Mouse (Mus musculus) heart, postnatal 0 days (tissue): ENCODE data around the gene Cyp17a1. TPM values are rescaled to one million over a fixed set of nuclear protein-coding genes. Genes with fewer than 3 reads are reported as not detected.

Source experiments
- ATAC-seq: fragments of 200-750 bp; cut with Nextera tagmentation; 2 replicates; pipeline ENCODE4 v1.8.0; 2017; ENCODE audit warnings: low read depth, moderate number of reproducible peaks, moderate library complexity; ENCODE audit not compliant: insufficient read depth
- DNase-seq: peaks from one replicate; pipeline ENCODE4 v3.0.0-alpha.2; 2016; ENCODE audit warnings: low spot score
- H3K27ac ChIP-seq: fragments of 300-500 bp; sonication (generic); 2 replicates; pipeline ENCODE4 v1.5.1; 2014; ENCODE audit warnings: low read depth, mild to moderate bottlenecking
- H3K27me3 ChIP-seq: fragments of 300-500 bp; sonication (generic); 2 replicates; pipeline ENCODE4 v1.6.1; 2014; ENCODE audit warnings: low read length, mixed read lengths; ENCODE audit not compliant: control insufficient read depth, insufficient read depth
- H3K36me3 ChIP-seq: fragments of 300-500 bp; sonication (generic); replicated peaks from 2 replicates; pipeline ENCODE4 v1.6.1; 2014; ENCODE audit warnings: low read length, mixed read lengths; ENCODE audit not compliant: control insufficient read depth, insufficient read depth
- H3K4me1 ChIP-seq: fragments of 300-500 bp; sonication (generic); 2 replicates; pipeline ENCODE4 v1.6.1; 2014; ENCODE audit warnings: antibody characterized with exemption; ENCODE audit not compliant: control insufficient read depth, insufficient read depth
- H3K4me2 ChIP-seq: fragments of 300-500 bp; sonication (generic); 2 replicates; pipeline ENCODE4 v1.6.1; 2014; ENCODE audit warnings: low read depth, mild to moderate bottlenecking, low read length, moderate library complexity
- H3K4me3 ChIP-seq: fragments of 300-500 bp; sonication (generic); 2 replicates; pipeline ENCODE4 v1.5.1; 2014; ENCODE audit warnings: low read depth, low read length
- H3K9ac ChIP-seq: fragments of 300-500 bp; sonication (generic); replicated peaks from 2 replicates; pipeline ENCODE4 v1.6.1; 2014; ENCODE audit warnings: low read depth, low read length, mixed read lengths
- H3K9me3 ChIP-seq: fragments of 300-500 bp; sonication (generic); replicated peaks from 2 replicates; pipeline ENCODE4 v1.6.1; 2016; ENCODE audit warnings: low read length; ENCODE audit not compliant: control insufficient read depth
- CTCF ChIP-seq: IDR thresholded peaks from 2 replicates; pipeline ENCODE4 v1.5.1; 2016; ENCODE audit warnings: antibody characterized with exemption, control low read depth, low read depth
- EP300 ChIP-seq: IDR thresholded peaks from 2 replicates; pipeline ENCODE4 v1.6.1; 2016; ENCODE audit warnings: antibody characterized with exemption, low read depth
- WGBS: fragments of 180-500 bp; shearing (Covaris S2); extraction: QIAGEN DNeasy Blood & Tissue Kit; methylation state at CpG from one replicate; pipeline ENCODE4 v1.1.7; 2014; 5-methylcytosine and 5-hydroxymethylcytosine counted together
- polyA plus RNA-seq: library from polyadenylated mRNA; unstranded; fragments of >200 nt; fragmentation: Nextera tagmentation; extraction: Ambion mirVana; gene quantifications from 2 replicates; pipeline ENCODE4 v1.2.1, GENCODE M21; 2015
- total RNA-seq: library from RNA; depleted of rRNA; stranded (reverse); fragments of >200 nt; gene quantifications from 2 replicates; pipeline ENCODE4 v1.2.3, GENCODE M21; 2014; ENCODE audit warnings: low replicate concordance; rRNA removed

Cyp17a1 gene
- total and polyA plus RNA-seq, 2 experiments from 2014 or later: 0.68 to 3.9 TPM

DNA sequence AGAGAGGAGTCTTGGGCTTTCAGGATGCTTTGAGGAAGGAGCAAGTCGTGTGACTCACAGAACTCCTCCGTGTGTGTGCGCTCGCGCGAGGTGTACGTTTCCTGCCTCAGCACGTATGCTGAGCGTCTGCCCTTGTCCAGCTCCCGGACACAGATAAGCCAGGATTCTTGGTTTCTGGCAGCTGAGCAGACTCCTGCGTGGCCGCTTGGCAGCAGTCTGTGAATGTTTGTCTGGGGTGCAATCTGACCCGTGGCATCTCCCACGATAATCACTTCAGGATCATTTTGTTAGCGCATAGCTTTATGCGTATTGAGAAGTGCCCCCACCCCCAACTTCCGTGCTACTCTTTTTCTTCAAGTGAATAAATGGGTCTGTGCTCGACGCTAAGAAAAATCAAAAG is 54.0 kb downstream of the Cyp17a1 start:
- no peak overlapping the region for H3K4me3 ChIP-seq
- WGBS: 14% methylated on average over 19 of the region's 19 CpGs
- DNase-seq: peak; percentile 83
- ATAC-seq: peak; percentile 43; the same call in 1 of the 2 replicates
- no peaks in the 10 kb centered on the region for H3K27me3 ChIP-seq
- H3K9ac ChIP-seq: peak overlapping the region; percentile 13; the same call in 1 of the 2 replicates
- TF ChIP-seq EP300 (no peak), CTCF (no peak)
- no peaks in the 10 kb centered on the region for H3K9me3 ChIP-seq
- H3K4me1 ChIP-seq: peaks cover 68% of the 10 kb centered on the region
- peak overlapping the region; percentile 74 for H3K27ac ChIP-seq
- H3K36me3 ChIP-seq: no peaks in the 10 kb centered on the region
- H3K4me2 ChIP-seq: peak overlapping the region; percentile 16

DNA sequence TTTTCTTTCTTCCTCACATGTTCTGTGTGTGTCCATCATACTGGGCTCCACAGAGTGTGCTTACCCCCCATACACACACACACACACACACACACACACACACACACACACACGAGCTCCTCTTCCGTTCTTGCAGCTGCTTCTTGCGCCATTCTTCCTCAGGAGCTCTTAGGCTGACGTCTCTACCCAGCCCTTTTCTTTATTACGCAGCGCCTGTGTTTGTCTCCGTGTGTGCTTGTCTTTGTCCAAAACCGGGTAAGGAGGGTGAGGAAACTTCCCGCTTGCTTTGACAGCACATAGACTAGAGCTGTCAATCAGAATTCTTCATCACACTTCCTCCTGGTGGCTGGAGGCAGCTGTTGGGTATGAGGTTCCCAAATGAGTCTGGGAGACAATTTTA is 54.6 kb downstream of the Cyp17a1 start:
- TF ChIP-seq EP300: no peak
- no peak for TF ChIP-seq CTCF
- 0 out of 2 replicates have a peak overlapping the region, but pooled peaks have one; percentile 16 for H3K4me2 ChIP-seq
- DNase-seq (no peak), ATAC-seq (no peak)
- no peak overlapping the region for H3K4me3 ChIP-seq
- 67% methylated on average over 9 of the region's 9 CpGs for WGBS
- H3K9me3 ChIP-seq: no peaks in the 10 kb centered on the region
- H3K27ac ChIP-seq: 0 out of 2 replicates have a peak overlapping the region, but pooled peaks have one; percentile 74
- H3K9ac ChIP-seq: no peak overlapping the region
- H3K27me3 ChIP-seq: no peaks in the 10 kb centered on the region
- H3K36me3 ChIP-seq: peaks cover 4% of the 10 kb centered on the region; the same call in 1 of the 2 replicates
- H3K4me1 ChIP-seq: peaks cover 68% of the 10 kb centered on the region

DNA sequence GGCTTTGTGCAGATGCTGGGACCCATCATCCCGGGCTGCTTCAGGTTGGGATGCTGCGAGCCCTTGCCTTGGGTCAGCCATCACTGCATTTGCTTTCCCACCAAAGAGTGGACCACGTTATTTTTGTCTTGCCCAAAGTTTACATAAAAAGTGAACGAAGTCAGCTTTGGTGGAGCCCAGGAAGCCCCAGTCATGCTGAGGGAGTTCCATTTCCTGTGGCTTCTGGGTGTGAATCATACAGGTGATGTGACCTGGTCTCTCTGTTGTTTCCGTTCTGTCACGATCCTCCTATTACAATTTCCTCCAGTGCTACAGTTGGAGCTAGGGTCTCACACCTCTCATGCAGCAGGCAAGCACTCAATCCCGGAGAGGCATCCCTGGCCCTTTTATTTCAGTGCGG is 55.6 kb downstream of the Cyp17a1 start:
- Histone ChIP-seq H3K9me3 (no peaks in the 10 kb centered on the region), H3K36me3 (peaks cover 5% of the 10 kb centered on the region; the same call in 1 of the 2 replicates), H3K4me2 (no peak overlapping the region), H3K9ac (no peak overlapping the region), H3K4me1 (peaks cover 62% of the 10 kb centered on the region), H3K27me3 (no peaks in the 10 kb centered on the region), H3K4me3 (no peak overlapping the region), H3K27ac (0 out of 2 replicates have a peak overlapping the region, but pooled peaks have one; percentile 1)
- ATAC-seq (no peak), DNase-seq (no peak)
- no peak for TF ChIP-seq EP300
- no peak for TF ChIP-seq CTCF
- 66% methylated on average over 8 of the region's 8 CpGs for WGBS

Other genes starting within 250 kb of the Cyp17a1 start
- 35.9 and 48.3 TPM in 2 replicates for gene Trim8, start 171.5 kb downstream of the Cyp17a1 start, total RNA-seq
- 14.3 and 14.6 TPM in 2 replicates for gene Trim8, start 171.5 kb downstream of the Cyp17a1 start, polyA plus RNA-seq
- 37.2 and 38.2 TPM in 2 replicates for gene Arl3, start 100.0 kb downstream of the Cyp17a1 start, total RNA-seq
- gene Arl3, start 100.0 kb downstream of the Cyp17a1 start, polyA plus RNA-seq: 79.5 and 80.6 TPM in 2 replicates
- gene Sfxn2, start 99.8 kb downstream of the Cyp17a1 start, total RNA-seq: 4.2 and 5.9 TPM in 2 replicates
- gene Sfxn2, start 99.8 kb downstream of the Cyp17a1 start, polyA plus RNA-seq: 4.6 and 5.1 TPM in 2 replicates
- 72.8 and 89.7 TPM in 2 replicates for gene Wbp1l, start 74.1 kb downstream of the Cyp17a1 start, total RNA-seq
- gene Wbp1l, start 74.1 kb downstream of the Cyp17a1 start, polyA plus RNA-seq: 34.4 and 36.4 TPM in 2 replicates
- gene Borcs7, start 16.7 kb upstream of the Cyp17a1 start, total RNA-seq: 2.4 and 9.0 TPM in 2 replicates
- gene Borcs7, start 16.7 kb upstream of the Cyp17a1 start, polyA plus RNA-seq: 18.7 and 22.2 TPM in 2 replicates
- gene As3mt, start 34.3 kb upstream of the Cyp17a1 start, total RNA-seq: 24.1 and 33.7 TPM in 2 replicates
- 54.4 and 61.7 TPM in 2 replicates for gene As3mt, start 34.3 kb upstream of the Cyp17a1 start, polyA plus RNA-seq
- gene Cnnm2, start 88.4 kb upstream of the Cyp17a1 start, total RNA-seq: 11.0 and 15.0 TPM in 2 replicates
- gene Cnnm2, start 88.4 kb upstream of the Cyp17a1 start, polyA plus RNA-seq: 1.8 and 2.1 TPM in 2 replicates